Mouse (Mus musculus) spleen, postnatal 14 days (tissue): ENCODE results near the gene Rpl18a.
A peak's percentile ranks its signal among the peaks of the same experiment; 100 is the strongest.
"Not testable (repeated sequence)": the region's sequence is repeated elsewhere in the genome, so short reads cannot be mapped to it uniquely, and the experiment has no call there.

ENCODE experiments used
- DNase-seq, 2 experiments: peaks; one replicate each; pipeline ENCODE4 v3.0.0; 2021 to 2022; ENCODE audit warnings: low spot score in 2 of 2

Gene Rpl18a

DNA sequence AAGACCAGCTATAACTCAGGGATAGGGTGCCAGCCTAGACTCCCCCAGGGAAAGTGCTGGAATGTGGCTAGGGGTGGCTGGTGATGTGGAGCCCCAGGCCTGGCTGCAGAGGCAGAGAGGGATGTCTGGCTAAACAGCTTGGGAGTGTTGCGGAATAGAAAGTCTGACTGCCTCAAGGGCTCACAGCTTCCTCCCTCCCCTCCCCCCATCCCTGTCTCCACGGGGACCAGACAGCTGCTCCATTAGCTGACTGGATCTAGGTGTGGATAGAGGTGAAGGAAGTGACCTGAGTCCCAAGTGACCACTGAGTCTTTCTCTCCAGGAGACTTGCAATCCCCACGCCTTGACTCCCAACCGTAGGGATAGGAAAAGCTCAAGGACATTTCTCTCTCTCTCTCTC, 5.9 kb upstream of the Rpl18a start:
- no peak for DNase-seq

DNA sequence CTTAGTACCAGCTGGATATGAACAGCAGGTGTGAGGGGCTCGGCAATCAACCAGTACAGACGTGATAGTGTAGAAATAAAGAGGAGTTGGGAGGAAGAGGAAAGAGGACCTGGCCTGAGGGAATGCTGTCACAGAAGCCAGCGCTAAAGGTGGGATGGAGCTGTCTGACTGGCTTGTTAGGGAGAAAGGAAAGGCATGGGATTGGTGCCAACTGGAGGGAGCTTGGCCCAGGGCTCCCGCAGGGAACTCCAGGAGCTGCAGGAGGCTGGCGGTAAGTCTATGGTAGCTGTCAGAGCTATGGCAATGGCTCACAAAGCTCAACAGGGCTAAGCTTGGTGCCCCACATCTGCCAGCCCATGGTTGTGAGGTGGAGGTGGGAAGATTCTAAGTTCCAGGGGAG, 5.0 kb upstream of the Rpl18a start:
- DNase-seq: no peak

DNA sequence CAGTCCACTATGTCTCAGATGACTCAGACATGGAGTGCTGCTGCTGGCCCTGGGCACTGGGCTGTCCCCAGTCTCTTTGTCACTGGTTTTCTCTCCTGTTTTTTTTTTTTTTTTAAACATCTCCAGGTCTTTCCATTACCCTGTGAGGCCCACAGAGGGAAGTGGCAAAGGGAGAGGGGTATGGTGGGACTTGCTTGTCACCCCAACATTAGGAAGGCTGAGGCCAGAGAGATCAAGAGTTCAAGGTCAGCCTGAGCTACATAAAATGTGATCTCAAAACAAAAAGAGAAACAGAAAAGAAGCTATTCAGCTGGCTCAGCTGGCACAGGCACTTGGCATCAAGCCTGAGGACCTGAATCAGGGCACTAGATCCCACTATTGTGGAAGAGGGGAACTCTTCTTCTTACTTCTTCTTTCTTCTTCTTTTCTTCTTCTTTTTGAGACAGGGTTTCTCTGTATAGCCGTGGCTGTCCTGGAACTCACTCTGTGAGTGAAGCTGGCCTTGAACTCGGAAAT, 3.7 kb upstream of the Rpl18a start:
- DNase-seq: no peak

DNA sequence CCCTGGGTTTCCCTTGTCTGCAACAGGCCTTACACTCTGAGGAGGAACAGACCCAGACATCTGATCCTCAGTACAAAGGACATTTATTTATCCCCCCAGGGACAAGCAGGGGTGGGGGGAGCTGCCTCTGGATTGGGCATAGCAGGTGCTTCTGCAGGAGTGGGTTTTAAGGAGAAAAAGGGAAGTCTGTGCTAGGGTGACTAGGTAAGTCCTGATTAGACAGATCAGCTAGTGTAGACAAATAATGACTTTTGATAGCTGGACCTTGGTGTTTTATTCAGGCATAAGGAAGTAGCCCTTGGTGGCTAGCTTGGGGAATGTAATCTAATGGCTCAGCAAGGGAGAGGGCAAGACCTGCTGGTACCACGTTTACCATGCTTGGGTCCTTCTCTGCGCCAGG, 2.0 kb upstream of the Rpl18a start:
- no peak for DNase-seq

DNA sequence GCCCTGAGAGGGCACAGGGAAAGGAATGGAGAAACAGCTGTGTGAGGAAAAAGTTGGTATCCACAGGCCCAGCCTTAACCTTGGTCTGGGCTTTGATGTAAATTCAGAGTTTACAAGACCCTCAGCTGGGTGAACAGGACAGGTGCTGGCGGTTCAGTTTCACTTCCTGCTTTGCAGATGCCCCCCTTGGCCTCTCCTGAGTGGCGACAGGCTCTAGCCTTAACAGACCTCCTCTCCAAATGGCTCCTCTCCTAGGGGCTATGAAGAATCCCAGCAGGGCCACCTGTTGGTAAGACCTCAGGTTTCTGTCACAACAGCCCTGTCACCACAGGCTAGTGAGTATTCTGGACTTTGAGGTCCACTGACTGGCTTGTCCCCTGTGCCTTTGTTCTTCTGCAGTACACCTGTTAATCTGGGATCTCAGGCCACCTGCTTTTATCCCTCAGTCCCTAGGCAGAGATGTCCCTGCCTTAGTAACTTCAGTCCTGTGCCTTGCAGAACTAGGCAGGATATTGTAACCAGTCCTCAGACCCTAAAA, 1.5 kb upstream of the Rpl18a start:
- no peak for DNase-seq

DNA sequence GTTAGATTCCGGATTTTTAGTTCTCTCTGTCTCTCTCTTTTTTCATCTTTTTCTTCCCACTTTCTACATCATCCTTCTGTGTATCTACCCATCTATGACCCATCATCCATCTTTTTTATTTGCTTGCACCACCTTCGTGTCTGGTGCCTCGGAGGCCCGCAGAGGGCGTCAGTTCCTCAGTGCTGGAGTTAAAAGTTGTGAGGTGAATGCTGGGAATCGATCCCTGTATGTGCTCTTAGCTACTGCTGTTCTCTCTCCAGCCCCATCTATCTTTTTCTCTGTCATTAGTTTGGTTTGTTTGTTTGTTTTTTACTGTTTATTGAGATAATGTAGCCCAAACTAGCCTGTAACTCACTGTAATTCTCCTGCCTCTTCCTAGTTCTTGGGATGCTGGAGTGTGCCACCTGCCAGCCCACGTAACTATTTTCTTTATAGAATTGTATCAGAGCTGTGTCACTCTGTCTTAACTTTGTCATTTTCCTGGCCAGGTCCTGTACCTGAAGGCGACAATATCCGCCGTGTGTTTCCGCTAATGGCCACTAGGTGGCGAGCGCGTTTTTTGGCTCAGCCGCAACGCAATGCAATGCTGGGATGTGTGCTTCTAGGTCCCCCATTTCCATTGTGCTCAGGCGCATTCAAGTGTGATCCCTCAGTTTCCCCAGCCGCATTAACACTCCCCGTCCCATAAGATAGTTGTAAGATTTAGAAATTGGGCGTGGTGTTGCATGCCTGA, 635 bp upstream of the Rpl18a start:
- peak; percentile 81 to 90 for DNase-seq

DNA sequence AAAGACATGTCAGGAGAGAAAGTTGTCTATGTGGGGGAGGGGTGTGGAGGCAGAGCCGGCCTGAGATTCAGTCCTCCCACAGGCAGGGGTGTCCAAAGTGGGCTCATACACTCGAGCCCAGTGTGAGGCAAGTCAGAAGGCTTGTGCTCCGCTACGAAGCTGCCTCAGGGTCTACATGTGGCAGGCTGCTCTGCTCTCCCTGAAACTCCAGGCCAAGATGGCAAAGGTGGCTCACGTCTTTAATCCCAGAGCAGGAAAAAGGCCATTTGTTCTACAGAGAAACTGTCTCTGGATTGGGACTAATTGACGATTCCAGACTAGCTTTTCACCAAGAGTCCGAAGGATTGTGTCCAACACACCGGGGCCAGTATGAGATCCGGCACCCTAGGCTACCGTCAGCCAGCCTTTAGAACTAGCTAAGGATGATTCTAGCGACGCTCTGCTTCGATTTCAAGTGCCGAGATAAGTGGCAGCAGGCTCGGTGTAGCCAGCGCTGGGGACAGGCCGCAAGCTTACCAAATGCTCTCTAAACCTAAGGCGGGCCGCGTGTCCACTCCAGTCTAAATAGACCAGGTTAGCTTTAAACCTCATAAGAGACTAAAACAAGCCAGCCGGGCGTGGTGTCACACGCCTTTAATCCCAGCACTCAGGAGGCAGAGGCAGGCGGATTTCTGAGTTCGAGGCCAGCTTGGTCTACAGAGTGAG, 744 bp downstream of the Rpl18a start:
- DNase-seq: no peak

DNA sequence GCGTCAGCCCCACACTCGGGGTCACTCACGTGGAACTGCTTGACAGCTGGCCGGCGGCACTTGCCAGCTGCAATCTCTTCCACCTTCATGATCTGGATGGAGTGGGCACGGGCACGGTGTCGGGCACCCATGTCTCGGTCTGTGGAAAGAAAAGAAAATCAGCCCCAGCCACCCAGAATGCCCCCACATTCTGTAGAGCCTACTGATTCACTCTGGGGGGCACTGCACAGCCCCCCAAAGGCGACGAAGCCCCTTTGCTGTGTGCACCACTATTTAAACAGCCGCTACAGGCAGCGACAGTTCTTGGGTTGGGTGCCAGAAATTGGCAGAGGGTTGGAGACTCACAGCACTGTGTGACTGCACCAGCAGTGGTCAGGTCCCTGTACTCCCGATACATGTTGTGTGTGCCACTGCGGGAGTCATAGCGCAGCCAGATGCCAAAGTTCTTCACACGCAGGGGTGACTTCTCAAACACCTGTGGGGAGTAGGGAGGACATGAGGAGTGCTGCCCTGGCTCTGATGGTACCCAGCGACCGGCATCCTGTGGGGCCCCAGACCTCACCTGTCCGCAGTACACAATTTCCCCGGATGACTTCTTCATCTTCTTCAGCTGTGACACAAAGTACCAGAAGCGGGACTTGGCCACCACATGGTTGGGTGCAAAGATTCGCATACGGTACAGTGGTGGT, 1.5 kb downstream of the Rpl18a start:
- not testable (repeated sequence) for DNase-seq

DNA sequence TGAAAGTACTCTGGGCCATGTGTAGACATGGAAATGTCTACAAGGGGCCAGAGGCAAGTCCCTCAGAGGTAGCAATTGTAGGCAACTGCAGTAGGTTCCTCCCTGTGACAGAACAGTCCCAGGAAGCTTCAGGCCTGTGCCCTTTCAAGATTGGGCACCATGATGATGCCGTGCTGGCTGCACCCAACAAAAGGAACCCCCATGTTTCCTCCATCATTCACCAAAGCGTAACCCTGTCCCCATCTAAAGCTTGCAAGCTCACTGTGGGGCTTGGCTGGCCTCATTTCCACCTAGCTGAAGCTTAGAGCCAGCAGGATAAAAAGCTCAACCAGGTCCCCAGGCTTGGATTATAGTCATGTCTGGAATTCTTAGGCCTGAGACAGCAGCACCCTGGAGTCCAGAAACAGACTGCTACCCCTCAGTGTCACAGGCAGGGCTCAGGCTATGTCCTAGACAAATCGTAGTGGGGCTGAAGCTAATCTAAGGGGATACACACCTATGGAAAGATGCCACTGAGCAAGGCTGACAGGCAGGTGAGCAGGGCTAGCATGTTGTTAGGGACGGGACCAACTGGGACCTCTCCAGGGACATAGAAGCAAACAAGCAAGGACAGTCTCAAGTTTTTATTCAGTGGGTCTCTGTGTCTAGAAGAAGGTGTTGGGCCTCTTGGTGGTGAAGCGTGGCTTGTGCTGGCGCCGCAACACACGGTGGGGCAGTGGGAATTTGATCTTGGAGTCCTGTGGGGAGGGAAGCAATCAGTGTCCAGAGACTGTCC, 2.3 kb downstream of the Rpl18a start:
- no peak for DNase-seq

DNA sequence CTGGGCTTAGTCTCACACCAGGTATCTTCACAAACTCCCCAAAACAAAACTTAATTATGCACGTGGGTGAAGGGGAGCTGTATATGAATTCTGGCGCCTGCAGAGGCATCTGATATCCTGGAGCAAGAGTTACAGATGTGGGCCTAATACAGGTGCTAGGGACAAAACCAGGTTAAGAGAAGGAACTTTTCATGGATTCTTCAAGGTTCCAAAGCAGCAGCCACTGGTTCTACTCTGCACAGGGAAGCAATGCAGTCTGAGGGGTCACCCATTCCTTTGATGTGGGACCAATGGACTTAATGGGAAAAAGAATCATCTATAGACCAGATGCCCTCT, 2.9 kb downstream of the Rpl18a start:
- DNase-seq: no peak

DNA sequence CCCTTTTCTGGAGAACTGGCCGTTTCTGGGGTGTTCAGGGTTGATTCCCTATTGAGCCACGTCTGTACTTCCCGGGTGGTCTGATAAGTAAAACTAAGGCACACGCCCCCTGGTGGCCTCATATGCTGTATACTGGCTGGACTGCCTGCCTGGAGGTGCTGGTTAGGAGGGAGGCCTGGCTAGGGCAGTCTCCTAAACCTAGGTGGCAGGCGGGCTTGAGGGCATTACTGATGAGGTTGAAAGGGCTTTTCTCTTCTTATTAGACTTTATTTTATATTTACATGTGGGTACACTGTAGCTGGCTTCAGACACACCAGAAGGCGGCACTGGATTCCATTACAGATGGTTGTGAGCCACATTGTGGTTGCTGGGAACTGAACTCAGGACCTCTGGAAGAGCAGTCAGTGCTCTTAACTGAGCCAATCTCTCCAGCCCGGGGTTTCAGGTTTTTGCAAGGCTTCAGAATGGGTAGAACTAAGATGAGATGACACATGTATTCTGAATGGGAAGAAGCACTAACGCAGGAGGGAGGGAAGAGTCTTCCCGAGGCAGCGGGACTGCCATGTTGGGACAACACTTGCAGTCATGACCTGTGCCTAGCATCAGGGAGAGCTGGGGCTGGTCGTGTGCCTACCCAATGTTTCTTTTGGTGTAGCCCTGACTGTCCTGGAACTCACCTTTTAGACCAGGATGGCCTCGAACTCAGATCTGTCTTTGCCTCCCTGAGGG, 3.4 kb downstream of the Rpl18a start:
- DNase-seq: peak; percentile 51 to 74

DNA sequence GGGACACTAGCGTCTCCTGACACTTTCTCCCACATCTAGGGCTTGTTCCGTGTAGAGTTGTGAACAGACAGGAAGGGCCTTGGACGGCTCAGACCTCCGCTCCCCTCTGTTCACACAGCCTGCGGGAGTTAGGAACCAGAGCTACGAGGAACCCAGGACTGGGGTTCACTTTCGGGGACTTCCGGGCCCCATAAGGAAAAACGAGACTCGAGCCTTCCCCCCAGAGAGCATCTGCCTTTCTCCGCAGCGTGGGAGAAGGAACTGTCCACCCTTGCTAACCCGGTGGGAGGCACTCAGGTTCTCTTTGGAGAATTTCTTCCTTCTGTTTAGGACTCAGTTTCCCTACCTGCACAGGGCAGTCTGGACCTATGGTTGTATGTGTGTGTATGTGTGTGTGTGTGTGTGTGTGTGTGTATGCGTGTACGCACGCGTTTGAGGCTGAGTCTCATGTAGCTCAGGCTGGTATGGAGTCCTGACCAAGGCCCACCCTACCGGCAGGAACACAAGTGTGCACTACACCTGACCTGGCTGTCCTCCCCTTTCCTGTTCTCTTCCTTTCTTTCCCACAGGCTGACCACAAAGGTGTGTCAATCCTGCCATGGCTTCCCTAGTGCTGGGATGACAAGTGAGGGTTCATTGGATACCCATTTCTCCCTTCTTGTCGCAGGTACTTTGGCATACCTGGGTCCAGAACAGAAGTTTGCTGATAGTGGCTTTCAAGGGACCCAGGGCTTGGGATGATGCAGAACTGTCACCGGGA, 4.1 kb downstream of the Rpl18a start:
- DNase-seq: no peak

DNA sequence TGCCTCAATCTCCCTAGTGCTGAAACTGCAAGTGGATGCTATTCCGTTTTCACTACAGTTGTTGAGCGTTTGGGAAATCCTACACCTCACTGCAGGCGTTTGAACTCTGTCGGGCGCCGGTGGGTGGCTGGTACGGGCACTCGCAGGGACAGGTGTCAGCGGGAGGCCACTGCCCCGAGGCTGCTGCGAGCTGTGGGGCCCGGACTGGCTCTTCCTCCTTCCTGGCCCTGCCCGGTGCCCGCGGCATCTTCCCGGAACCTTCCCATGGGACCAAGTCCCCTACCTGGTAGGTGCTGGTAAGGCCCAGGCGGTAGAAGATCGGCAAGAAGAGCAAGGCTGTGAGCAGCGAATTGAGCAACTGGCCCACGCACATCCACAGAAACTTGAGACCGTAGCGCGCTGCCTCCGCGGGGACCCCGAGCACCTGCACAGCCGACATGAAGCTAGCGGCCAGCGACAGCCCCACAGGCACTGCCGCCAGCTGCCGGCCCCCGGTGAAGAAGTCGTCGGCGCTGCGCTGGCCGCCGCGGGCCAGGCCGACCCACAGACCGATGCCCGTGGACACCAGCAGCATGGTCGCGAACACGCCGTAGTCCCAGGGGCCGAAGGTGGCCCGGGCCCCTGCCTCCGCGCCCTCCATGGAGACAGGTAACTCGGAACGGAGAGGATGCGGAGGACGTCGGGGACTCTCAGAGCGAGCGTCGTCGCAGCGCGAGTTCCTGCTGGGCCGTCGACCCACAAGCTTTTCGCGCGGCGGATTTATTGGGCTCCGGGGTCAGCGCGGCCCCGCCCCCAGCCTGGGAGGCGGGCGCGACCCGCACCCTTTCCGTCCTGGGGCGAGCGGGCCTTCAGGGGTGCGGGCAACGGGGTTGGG, 5.0 kb downstream of the Rpl18a start, which contains the start of gene Slc5a5:
Slc5a5 (minus strand) TSS at position 736 of the 874 bp plus-strand sequence.
- no peak for DNase-seq

DNA sequence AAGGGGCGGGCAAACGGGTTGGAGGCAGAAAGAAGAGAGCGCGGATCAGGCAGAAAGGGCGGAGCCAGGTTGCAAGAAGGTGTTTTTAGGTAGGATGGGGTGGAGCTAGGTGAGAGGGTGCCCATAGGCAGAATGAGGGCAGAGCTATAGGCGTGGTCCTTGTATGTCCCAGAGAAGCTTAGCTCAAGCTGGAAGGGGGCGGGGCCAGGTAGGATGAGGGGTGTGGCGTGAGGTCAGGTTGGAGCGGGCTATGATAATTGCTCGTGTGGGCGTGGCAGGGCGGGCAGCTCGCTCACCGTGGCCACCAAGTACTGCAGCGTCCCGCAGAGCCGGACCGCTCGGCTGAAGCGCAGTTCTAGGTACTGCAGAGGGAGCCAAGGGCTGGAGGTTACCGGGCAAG, 5.9 kb downstream of the Rpl18a start:
- no peak for DNase-seq

DNA sequence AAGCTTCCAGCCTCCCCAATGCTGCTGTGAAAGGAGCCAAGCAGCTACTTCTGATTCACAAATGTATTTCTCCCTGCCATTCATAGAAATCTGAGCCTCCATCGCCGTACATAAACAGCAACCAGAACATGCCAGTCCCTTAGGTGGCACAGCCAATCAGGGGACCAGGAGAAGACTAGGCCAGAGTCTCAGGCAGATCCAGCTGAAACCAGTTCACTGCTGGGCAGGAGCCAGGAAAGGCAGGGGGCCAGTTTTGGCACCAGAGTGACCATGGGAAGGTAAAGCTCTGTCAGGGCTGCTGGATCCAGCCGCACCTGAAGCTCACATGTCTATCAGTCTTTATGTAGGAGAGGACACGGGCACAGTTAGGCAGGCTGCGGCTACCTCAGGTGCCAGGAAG, 6.6 kb downstream of the Rpl18a start:
- no peak for DNase-seq

DNA sequence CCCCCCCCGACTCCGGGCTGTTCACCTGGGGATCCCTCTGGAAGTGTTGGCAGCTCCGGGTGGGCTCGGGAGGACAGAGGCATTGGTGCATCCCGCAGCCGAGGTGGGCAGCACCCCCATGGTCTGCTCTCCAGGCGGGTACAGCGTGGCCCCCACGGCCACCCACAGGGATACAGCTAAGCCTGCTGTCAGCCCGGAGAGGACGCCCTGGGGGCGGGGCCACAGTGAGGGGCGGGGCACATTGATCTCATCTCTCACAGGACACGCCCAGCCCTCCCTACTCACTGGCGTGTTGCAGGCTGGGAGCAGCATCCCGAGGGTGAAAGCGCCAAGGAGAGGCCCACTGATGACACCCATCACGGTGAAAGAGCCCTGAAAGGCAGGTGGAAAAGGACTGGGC, 9.5 kb downstream of the Rpl18a start:
- no peak for DNase-seq

DNA sequence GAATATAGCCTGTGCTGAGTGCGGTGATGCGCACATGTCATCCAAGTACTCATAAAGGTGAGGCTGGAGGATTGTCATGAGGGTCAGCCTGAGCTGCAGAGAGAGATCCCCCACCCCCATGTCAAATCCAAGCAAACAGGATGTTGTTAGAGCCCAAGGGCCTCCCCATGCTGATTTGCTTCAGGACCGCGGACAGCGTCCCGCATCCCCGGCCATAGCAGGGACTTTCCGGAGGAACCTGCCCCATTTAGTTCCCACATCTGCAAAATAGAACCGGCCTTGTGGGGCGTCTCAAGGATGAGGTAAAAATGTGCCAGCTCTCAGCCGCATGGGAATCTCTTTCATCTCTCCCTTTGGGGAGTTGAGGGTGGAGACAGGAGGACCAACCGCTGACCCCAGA, 11.6 kb downstream of the Rpl18a start:
- peak in 1 of 2 experiments; percentile 41 for DNase-seq

DNA sequence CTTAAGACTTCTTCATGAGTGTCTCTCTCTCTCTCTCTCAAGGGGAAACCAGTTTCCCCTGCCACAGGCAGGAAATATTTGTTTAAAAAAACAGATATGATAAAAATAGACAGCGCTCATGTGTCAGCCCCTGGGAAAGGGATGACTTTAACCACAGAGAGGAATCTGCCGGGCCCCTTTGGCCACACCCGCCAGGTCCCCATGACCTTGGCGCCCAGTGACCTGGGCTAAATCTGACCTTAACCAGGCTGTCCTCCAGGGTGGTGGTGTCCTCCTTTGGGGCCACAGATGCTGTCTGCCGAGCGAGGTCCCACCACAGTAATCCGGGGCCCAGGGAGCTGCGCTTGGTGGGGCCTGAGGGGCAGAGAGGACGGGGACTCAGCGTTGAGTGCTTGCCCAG, 12.5 kb downstream of the Rpl18a start:
- DNase-seq: no peak

DNA sequence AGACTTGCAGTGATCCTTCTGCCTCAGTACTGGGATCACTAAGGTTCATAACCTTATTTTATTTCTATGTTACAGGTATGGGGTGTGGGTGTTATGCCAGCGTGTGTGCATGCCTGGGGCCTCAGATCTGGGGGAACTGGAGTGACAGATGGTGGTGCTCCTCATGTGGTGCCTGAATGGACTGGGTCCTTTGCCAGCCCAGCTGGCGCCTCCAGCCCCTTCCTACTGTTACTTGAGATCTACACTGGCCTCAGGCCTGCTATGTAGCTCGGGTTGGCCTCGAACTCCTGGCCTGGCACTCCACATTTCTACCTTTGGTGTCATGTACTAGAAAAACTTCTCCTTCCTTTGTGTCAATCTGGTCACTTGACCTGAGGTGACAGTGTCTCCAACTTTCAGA, 13.0 kb downstream of the Rpl18a start:
- DNase-seq: no peak
